Mouse (Mus musculus) lung, postnatal 14 days (tissue): ENCODE measurements at regions not wholly inside any gene's neighbourhood (a gene's known extent, or its start where the extent isn't known, plus 50 kb on each side); places are given as distances from the start of the nearest gene placed in this dataset.
"Not testable (repeated sequence)": the region's sequence is repeated elsewhere in the genome, so short reads cannot be mapped to it uniquely, and the experiment has no call there.

Source experiments
- DNase-seq: peaks from one replicate; pipeline ENCODE4 v3.0.0; 2021

DNA sequence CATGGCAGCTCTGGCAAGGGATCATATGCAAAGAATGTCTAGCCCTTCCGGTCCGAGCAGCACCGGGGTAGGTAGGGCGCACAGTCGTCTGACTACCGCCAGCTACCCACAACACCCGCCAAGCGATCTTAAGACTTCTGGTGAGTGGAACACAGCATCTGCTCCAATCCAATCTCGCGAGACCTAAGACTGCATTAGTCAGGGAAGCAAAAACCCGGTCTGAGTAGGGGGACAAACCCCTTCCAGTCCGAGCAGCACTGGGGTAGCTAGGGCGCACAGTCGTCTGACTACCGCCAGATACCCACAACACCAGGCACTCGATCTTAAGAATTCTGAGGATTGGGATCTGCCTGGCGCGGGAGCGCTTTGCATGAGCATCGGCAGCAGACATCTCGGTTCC lies 57.1 kb downstream of the Nap1l2 start:
- DNase-seq = not testable (repeated sequence)

DNA sequence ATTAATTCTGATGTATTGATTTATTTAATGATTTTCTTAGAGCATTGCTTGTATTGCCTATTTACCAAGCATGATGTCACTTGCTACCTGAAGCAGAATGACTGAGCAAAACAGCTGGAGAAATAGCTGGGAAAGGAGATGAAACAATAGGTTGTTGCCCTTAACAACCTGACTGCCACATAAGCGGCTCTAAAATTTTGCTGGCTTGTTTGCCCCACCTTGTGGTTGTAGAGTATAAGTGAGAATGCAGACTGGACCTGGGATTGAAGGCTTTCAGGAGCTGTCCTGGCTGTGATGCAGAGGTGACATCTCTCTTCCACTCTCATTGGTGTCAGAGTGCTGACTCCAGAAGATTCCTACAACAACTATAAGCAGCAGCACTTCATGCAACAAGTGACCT lies 77.3 kb downstream of the Nap1l2 start:
- DNase-seq = no peak

DNA sequence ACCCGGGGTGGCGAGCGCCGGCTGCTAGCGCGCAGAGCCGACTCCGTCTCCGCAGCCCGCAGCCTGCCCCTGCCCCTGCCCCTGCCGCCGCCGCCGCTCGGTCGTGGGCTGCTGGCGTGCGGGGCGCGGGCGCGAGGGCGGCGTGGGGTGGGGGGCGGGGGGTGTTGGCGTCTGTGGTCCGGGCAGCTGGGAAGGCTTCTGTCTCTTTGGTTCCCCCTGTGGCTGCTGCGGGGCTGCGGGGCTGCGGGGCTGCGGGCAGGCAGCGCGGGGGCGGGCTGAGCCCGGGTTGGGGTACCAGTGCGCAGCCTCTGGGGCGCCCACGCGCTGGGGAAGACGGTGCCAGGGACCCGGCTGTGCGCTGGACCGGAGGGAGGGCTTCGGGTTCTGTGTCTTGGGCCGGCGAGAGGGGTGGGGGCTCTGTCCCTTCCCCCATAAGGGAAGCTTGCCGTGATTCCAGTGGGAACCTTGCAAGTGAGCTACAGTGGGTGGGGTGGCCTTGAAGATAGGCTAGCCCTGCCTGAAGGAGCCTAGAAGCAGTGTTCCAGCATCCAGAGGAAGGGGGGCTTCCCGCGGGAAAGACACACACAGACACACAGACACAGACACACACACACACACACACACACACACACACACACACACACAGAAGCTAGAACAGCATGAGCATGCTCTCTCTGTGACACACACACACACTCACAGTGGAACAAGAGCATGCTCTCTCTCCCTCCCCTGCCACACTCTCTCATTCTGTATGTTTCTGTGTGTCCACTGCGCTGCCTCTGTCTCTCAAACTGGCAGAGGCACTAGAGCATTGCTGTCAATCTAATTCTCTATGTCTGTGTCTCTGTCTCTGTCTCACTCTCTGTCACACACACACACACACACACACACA lies 118.5 kb downstream of the Nap1l2 start:
- not testable (repeated sequence) for DNase-seq

DNA sequence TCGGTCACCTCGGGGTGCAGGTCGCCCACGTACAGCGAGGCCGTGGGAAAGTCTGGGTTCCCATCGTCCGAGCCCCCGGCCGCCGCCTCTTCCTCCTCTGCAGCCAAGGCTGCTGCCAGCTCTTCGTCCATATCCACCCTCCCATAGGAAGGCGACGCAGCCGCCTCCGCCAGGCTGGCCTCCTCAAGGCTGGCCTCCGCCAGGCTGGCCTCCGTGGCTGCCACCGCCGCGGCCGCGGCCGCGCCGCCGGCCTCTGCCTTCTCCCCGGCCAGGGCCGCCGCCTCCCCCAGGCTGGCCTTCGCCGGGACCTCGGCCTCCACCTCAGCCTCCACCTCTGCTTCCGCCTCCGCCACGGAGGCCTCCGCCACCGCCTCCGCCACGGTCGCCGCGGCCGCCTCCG lies 119.3 kb downstream of the Nap1l2 start:
- DNase-seq = not testable (repeated sequence)

GRCm38 (mm10) chrX:103026256-103027028 lies 98.3 kb downstream of the 1700018G05Rik start:
- peak; percentile 1 for DNase-seq

GRCm38 (mm10) chrX:103025495-103025894 lies 97.3 kb downstream of the 1700018G05Rik start:
- DNase-seq = peak; percentile 0

GRCm38 (mm10) chrX:103013425-103014057 lies 85.4 kb downstream of the 1700018G05Rik start:
- not testable (repeated sequence) for DNase-seq

DNA sequence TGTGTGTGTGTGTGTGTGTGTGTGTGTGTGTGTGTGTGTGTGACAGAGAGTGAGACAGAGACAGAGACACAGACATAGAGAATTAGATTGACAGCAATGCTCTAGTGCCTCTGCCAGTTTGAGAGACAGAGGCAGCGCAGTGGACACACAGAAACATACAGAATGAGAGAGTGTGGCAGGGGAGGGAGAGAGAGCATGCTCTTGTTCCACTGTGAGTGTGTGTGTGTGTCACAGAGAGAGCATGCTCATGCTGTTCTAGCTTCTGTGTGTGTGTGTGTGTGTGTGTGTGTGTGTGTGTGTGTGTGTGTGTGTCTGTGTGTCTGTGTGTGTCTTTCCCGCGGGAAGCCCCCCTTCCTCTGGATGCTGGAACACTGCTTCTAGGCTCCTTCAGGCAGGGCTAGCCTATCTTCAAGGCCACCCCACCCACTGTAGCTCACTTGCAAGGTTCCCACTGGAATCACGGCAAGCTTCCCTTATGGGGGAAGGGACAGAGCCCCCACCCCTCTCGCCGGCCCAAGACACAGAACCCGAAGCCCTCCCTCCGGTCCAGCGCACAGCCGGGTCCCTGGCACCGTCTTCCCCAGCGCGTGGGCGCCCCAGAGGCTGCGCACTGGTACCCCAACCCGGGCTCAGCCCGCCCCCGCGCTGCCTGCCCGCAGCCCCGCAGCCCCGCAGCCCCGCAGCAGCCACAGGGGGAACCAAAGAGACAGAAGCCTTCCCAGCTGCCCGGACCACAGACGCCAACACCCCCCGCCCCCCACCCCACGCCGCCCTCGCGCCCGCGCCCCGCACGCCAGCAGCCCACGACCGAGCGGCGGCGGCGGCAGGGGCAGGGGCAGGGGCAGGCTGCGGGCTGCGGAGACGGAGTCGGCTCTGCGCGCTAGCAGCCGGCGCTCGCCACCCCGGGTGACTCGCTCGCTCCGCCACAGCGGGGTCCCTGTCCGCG lies 84.4 kb downstream of the 1700018G05Rik start:
- not testable (repeated sequence) for DNase-seq

DNA sequence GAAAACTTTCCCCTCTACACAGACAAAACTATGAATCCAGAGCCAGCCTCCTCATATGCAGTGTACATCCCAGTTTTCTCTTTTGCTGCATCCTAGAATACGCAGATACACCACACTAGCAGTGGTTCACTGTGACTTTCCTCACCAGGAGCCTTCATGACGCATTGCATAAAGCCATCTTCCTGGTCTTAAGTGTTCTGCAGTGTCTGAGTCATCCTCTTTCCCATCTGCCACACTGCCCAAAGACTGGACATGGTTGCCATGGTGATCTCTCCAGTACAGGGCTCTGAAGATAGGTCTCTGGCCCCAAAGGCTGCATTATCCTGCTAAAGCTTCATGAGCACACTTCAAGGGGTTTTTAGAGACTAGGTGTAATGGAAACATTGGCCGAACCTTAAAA lies 65.8 kb downstream of the 1700018G05Rik start:
- DNase-seq = not testable (repeated sequence)
